Mouse (Mus musculus) c-Kit-positive CD71-negative TER-119-negative erythroid progenitor cells, embryonic 14.5 days (primary cell): Measurements from ENCODE around the gene Rara.
A peak's percentile ranks its signal among the peaks of the same experiment; 100 is the strongest.

Experiments used
- DNase-seq: peaks from one replicate; pipeline ENCODE4 v3.0.0-alpha.2; 2013; ENCODE audit warnings: low read depth

Gene Rara

DNA sequence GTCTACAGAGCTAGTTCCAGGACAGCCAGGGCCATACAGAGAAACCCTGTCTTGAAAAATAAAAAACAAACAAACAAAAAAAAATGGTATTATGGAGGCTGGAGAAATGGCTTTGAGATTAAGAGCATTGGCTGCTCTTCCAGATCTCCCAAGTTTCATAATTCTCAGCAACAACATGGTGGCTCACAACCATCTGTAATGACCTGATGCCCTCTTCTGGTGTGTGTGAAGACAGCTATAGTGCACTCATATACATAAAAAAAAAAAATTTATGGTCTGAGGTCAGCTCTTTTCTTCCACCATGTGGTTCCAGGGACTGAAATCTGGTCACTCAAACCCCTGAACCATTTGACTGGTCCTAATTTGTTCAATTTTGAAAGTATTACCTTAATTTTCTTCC is 71.2 kb downstream of the Rara start:
- no peak for DNase-seq

DNA sequence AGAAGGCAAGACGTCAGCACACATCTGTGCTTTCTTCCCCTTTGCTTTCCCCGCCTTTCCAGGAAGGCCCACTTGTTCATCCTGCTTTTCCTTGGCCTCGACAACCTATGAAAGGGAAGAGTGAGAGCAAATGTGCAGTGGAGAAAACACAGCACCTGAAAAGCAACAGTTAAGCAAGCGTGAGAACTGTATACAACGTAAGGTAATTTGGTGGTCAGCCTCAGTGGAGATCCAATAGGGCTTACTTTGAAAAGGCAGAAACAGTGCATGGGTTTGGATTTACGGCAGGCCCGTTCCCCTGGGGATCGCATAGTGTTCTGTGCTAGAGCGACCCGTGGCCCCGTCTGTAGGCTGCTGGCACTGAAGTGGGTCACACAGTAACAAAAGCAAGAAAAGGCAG is 71.6 kb downstream of the Rara start:
- DNase-seq = no peak

DNA sequence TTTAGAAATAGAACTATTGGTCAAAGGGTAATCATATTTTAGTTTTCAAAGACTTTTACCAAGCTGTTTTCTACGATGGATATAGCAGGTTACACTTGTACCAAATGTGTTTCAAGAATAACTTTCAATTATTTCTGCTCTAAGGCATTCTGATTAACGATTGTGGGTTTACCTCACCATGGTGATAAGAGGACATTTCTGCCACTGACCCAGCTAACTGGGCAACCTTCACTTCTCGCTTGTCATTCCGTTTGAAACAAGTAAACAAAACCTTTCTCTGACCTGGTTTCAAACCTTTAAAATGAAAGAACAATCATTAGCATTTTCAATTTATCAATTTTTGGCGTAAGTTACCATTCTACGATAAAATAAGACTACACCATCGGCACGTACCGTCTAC is 79.2 kb downstream of the Rara start:
- no peak for DNase-seq

DNA sequence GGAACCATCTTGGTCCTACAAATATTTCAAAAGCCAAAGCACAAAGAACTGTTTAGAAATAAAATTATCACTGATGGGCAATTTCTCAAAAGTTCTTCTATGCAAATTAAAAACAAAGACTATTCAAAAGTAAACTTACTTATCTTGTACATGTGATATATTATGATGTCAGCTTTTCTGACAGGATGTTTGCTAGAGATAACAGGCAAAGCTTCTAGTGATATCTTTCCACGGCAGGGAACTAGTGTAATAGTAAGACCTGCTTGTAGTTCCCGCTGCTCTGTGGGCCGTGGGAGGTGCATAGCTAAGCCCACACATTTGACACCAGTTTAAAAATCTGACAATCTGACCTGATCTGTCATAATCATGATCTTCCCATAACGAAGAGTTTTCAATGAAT is 82.5 kb downstream of the Rara start:
- DNase-seq = no peak

DNA sequence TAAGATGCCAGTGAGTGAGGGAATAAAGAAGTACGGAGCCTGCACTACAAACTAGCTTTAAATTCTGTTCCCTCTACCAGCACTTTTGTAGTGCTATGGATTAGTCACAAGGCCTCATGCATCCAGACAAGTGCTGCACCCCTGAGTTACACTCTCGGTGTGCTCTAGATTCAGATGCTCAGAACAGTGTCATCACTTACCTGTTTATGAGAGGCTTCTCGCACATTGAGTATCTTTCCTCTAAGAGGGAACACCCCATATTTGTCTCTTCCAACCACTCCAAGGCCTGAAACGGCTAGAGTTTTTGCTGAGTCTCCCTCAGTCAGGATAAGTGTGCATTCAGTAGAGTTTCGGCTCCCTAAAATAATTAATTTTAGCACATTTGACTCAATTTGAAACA is 83.1 kb downstream of the Rara start:
- no peak for DNase-seq

DNA sequence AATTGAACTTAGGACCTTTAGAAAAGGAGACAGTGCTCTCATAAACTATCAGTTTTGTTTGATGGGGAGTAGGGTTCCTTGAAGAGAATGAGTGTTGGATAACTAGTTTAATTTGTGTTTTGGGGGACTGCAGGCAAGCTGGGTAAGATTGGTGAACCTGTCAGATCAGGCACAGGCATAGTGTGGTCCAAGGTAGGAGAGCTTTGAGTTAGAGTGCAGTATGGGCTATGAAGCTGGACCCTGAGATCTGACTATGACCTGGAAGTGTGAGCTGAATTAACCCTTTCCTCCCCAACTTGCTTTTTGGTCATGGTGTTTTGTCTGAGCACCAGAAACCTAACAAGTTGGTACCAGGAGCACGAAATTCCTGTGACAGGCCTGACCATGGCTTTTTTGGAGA is 86.2 kb downstream of the Rara start:
- no peak for DNase-seq

DNA sequence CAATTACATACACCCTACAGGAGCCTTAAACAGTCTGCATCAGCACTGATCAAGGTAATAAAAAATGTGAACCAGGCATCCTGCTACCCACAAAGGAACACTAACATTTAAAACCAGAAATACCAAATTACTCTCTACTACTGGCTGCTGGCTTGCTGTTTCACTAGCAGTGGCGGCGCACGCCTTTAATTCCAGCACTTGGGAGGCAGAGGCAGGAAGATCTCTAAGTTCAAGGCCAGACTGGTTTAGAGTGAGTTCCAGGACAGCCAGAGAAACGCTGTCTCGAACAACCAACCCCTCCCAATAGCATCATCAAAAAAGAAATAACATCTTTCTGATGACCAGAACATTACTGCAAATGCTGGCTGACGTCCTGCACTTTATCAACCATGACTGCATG is 92.2 kb downstream of the Rara start:
- no peak for DNase-seq

DNA sequence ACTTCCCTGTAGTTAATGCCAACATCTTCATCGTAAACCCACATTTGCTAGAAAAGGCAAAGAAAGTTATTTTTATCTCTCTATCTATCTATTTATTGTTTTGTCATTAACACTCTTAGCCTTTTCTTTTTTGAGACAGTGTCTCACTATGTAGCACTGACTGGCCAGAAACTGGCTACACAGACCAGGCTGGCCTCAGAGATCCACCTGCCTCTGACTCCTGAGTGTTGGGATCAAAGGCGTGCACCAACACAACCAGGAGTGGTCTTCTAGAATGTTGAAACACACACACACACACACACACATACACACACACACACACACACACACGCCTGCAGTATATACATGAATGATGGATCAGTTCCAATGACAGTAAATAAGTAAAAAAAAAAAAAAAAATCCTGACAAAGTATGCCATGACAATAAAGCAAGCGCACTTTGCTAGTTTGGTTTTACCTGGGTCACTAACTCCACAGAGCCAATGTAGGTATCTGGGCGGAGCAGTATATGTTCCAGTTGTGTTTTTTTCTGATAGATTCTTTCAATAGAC is 94.8 kb downstream of the Rara start:
- DNase-seq = no peak

DNA sequence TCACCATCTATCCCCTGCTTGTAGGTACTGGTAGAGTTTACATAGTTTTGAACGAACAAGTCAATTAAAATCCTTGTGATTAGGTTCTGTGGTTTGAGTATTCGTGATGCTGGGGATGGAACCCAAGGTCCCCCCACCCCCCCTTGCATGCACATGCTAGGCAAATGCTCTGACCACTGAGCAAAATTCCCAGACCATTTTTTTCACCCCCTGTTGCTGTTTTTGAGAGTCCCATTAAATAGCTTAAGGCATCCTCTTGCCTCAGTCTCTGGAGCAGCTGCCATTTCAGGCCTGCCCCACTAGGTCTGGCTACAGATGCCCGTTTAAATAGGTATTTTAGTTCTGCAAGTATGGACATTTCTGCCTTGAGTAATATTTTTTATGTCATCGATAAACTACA is 95.5 kb downstream of the Rara start:
- no peak for DNase-seq

DNA sequence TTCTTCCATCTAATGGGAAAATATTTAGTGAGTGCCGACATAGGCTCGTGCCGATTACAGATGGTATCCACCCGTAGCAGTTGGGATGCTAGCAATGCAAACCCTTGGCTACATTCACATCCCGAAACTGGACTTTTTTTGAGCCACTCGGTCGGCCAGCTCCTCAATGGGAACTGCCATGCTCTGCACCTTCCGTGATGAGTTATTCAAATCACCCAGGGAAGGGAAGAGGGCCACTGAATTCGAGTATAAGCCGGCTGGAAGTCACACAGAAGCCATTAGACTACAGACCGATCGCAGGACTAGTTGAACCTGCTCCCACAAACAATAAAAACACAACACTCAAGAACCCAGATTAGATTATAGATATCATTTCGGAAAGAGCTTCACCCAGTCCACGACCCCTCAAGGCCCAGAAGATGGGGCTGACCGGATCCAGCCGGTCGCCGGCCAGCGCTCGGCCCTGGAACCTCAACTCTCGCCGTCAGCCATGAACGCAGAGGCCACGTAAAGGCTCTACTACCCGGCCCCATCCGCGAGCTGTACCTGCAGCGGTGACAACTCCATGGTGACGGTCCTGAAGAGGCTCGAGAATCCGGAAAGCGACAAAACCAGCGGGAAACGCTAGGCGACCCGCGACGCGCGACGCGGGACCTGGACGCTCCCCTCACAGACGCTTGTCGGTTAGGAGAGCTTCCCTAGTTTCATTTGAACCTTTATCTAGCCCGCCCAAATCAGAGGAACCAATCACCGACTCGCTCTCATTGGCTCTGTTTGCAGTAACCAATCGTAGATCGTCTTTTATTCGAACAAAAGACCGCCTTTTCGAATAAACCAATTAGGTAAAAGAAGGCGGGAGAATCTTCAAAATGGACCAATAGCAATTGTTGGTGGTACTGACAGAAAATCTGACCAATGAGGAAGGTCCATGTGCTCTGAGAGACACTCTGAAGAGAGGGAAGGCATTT is 96.2 kb downstream of the Rara start, which contains the start of gene Top2a:
Top2a (minus strand) TSS at position 690 of the 968 bp plus-strand sequence.
- DNase-seq = peak; percentile 100
